Mouse (Mus musculus): ENCODE results near the gene Lta. TPM values are rescaled to one million over a fixed set of nuclear protein-coding genes. Genes with fewer than 3 reads are reported as not detected.
A peak's percentile ranks its signal among the peaks of the same experiment; 100 is the strongest.

Gene Lta
- polyA plus RNA-seq, 1 experiment from 2014 or later = not detected

GRCm38 (mm10) chr17:35161421-35161820, 43.7 kb downstream of the Lta start:
- peaks cover 37% of the 10 kb centered on the region for H3K4me1 ChIP-seq
- no peak for ATAC-seq (ENCODE audit: insufficient number of reproducible peaks, low FRiP score, low TSS enrichment, low read depth)
- 78% methylated on average over 11 of the region's 11 CpGs for WGBS

GRCm38 (mm10) chr17:35159638-35160037, 45.5 kb downstream of the Lta start:
- no peak overlapping the region for H3K4me2 ChIP-seq
- H3K27me3 ChIP-seq = no peaks in the 10 kb centered on the region
- WGBS = 85% methylated on average over 7 of the region's 7 CpGs
- peaks cover 78% of the 10 kb centered on the region for H3K36me3 ChIP-seq
- peaks cover 36% of the 10 kb centered on the region for H3K4me1 ChIP-seq
- H3K9me3 ChIP-seq = no peaks in the 10 kb centered on the region
- H3K4me3 ChIP-seq = no peak overlapping the region
- H3K9ac ChIP-seq = no peak overlapping the region
- no peak overlapping the region for H3K27ac ChIP-seq
- ATAC-seq (ENCODE audit: insufficient number of reproducible peaks, low FRiP score, low TSS enrichment, low read depth) = no peak

More at GRCm38 (mm10) chr17:35161421-35161820, 43.7 kb downstream of the Lta start:
- H3K4me3 ChIP-seq = peak overlapping the region; percentile 100; the same call in 1 of the 2 replicates
- no peaks in the 10 kb centered on the region for H3K27me3 ChIP-seq
- no peak overlapping the region for H3K27ac ChIP-seq
- H3K9me3 ChIP-seq = no peaks in the 10 kb centered on the region
- no peak overlapping the region for H3K4me2 ChIP-seq
- H3K9ac ChIP-seq = no peak overlapping the region
- peaks cover 60% of the 10 kb centered on the region for H3K36me3 ChIP-seq

- H3K4me2 ChIP-seq = no peak overlapping the region
- no peaks in the 10 kb centered on the region for H3K27me3 ChIP-seq
- WGBS = 92% methylated on average over 16 of the region's 16 CpGs
- H3K9ac ChIP-seq = no peak overlapping the region
- no peak overlapping the region for H3K27ac ChIP-seq
- H3K4me3 ChIP-seq = no peak overlapping the region
- no peak for ATAC-seq (ENCODE audit: insufficient number of reproducible peaks, low FRiP score, low TSS enrichment, low read depth)
- peaks cover 84% of the 10 kb centered on the region for H3K36me3 ChIP-seq
- no peaks in the 10 kb centered on the region for H3K9me3 ChIP-seq
- peaks cover 36% of the 10 kb centered on the region for H3K4me1 ChIP-seq
Observed at GRCm38 (mm10) chr17:35158850-35159593, 46.1 kb downstream of the Lta start.

GRCm38 (mm10) chr17:35157661-35158175, 47.4 kb downstream of the Lta start:
- Histone ChIP-seq H3K36me3 (peaks cover 97% of the 10 kb centered on the region), H3K27ac (no peak overlapping the region), H3K4me1 (peaks cover 29% of the 10 kb centered on the region), H3K4me2 (no peak overlapping the region), H3K9me3 (no peaks in the 10 kb centered on the region), H3K4me3 (no peak overlapping the region), H3K9ac (no peak overlapping the region), H3K27me3 (no peaks in the 10 kb centered on the region)
- no peak for ATAC-seq (ENCODE audit: insufficient number of reproducible peaks, low FRiP score, low TSS enrichment, low read depth)
- 90% methylated on average over 8 of the region's 8 CpGs for WGBS

- Histone ChIP-seq H3K4me3 (no peak overlapping the region), H3K36me3 (peaks cover 100% of the 10 kb centered on the region), H3K27me3 (no peaks in the 10 kb centered on the region), H3K9me3 (no peaks in the 10 kb centered on the region), H3K9ac (no peak overlapping the region), H3K27ac (no peak overlapping the region), H3K4me1 (peaks cover 24% of the 10 kb centered on the region), H3K4me2 (no peak overlapping the region)
- WGBS = 90% methylated on average over 8 of the region's 8 CpGs
- no peak for ATAC-seq (ENCODE audit: insufficient number of reproducible peaks, low FRiP score, low TSS enrichment, low read depth)
Observed at GRCm38 (mm10) chr17:35157254-35157653, 47.9 kb downstream of the Lta start.

- H3K4me1 ChIP-seq = peaks cover 18% of the 10 kb centered on the region
- no peak overlapping the region for H3K4me2 ChIP-seq
- no peak overlapping the region for H3K9ac ChIP-seq
- H3K9me3 ChIP-seq = no peaks in the 10 kb centered on the region
- no peaks in the 10 kb centered on the region for H3K27me3 ChIP-seq
- H3K27ac ChIP-seq = no peak overlapping the region
- 85% methylated on average over 33 of the region's 33 CpGs for WGBS
- no peak for ATAC-seq (ENCODE audit: insufficient number of reproducible peaks, low FRiP score, low TSS enrichment, low read depth)
- H3K4me3 ChIP-seq = no peak overlapping the region
- peaks cover 100% of the 10 kb centered on the region for H3K36me3 ChIP-seq
Observed at GRCm38 (mm10) chr17:35156461-35157200, 48.5 kb downstream of the Lta start.

GRCm38 (mm10) chr17:35155451-35155850, 49.7 kb downstream of the Lta start:
- H3K36me3 ChIP-seq = peaks cover 98% of the 10 kb centered on the region
- no peak for ATAC-seq (ENCODE audit: insufficient number of reproducible peaks, low FRiP score, low TSS enrichment, low read depth)
- no peak overlapping the region for H3K9ac ChIP-seq
- no peaks in the 10 kb centered on the region for H3K9me3 ChIP-seq
- H3K27me3 ChIP-seq = no peaks in the 10 kb centered on the region
- H3K4me1 ChIP-seq = peaks cover 10% of the 10 kb centered on the region
- no peak overlapping the region for H3K4me3 ChIP-seq
- 88% methylated on average over 12 of the region's 12 CpGs for WGBS
- H3K4me2 ChIP-seq = no peak overlapping the region
- H3K27ac ChIP-seq = no peak overlapping the region

- H3K27me3 ChIP-seq = no peaks in the 10 kb centered on the region
- H3K4me2 ChIP-seq = no peak overlapping the region
- WGBS = 80% methylated on average over 7 of the region's 7 CpGs
- H3K4me1 ChIP-seq = peaks cover 10% of the 10 kb centered on the region
- peak overlapping the region; percentile 48; the same call in 1 of the 2 replicates for H3K27ac ChIP-seq
- H3K9me3 ChIP-seq = no peaks in the 10 kb centered on the region
- H3K36me3 ChIP-seq = peaks cover 98% of the 10 kb centered on the region
- no peak for ATAC-seq (ENCODE audit: insufficient number of reproducible peaks, low FRiP score, low TSS enrichment, low read depth)
- H3K9ac ChIP-seq = no peak overlapping the region
- no peak overlapping the region for H3K4me3 ChIP-seq
Observed at GRCm38 (mm10) chr17:35154616-35155015, 50.5 kb downstream of the Lta start.

- no peaks in the 10 kb centered on the region for H3K9me3 ChIP-seq
- H3K36me3 ChIP-seq = peaks cover 98% of the 10 kb centered on the region
- no peak for ATAC-seq (ENCODE audit: insufficient number of reproducible peaks, low FRiP score, low TSS enrichment, low read depth)
- H3K27ac ChIP-seq = no peak overlapping the region
- WGBS = 53% methylated on average over 4 of the region's 4 CpGs
- H3K4me1 ChIP-seq = peaks cover 10% of the 10 kb centered on the region
- no peaks in the 10 kb centered on the region for H3K27me3 ChIP-seq
- no peak overlapping the region for H3K4me2 ChIP-seq
- no peak overlapping the region for H3K4me3 ChIP-seq
- no peak overlapping the region for H3K9ac ChIP-seq
Observed at GRCm38 (mm10) chr17:35153931-35154330, 51.2 kb downstream of the Lta start.

Small RNA genes within 50 kb of the gene (microRNA-seq; reads per million reads assigned to microRNA genes)
- gene Mir6973a (not detected), gene Mir6974 (not detected), gene Mir6975 (1.4 reads per million), gene Mir8094 (not detected)

Other genes starting within 250 kb of the Lta start
- 3.3 and 3.6 TPM in 2 replicates for gene Hspa1b, start 246.1 kb downstream of the Lta start, polyA plus RNA-seq (2015; fragmentation: Nextera tagmentation; extraction: Ambion mirVana)
- not detected in 2 replicates for gene Gm20481, start 235.4 kb downstream of the Lta start, polyA plus RNA-seq (2015; fragmentation: Nextera tagmentation; extraction: Ambion mirVana)
- 31.7 and 32.0 TPM in 2 replicates for gene Hspa1a, start 233.2 kb downstream of the Lta start, polyA plus RNA-seq (2015; fragmentation: Nextera tagmentation; extraction: Ambion mirVana)
- gene Hspa1l, start 232.6 kb downstream of the Lta start, polyA plus RNA-seq (2015; fragmentation: Nextera tagmentation; extraction: Ambion mirVana) = 0.46 and 0.65 TPM in 2 replicates
- gene Lsm2, start 223.5 kb downstream of the Lta start, polyA plus RNA-seq (2015; fragmentation: Nextera tagmentation; extraction: Ambion mirVana) = 143 and 159 TPM in 2 replicates
- gene Vars, start 204.4 kb downstream of the Lta start, polyA plus RNA-seq (2015; fragmentation: Nextera tagmentation; extraction: Ambion mirVana) = 94.4 and 95.1 TPM in 2 replicates
- 0.18 and 0.20 TPM in 2 replicates for gene Vwa7, start 188.8 kb downstream of the Lta start, polyA plus RNA-seq (2015; fragmentation: Nextera tagmentation; extraction: Ambion mirVana)
- gene Sapcd1, start 177.3 kb downstream of the Lta start, polyA plus RNA-seq (2015; fragmentation: Nextera tagmentation; extraction: Ambion mirVana) = 8.9 and 9.4 TPM in 2 replicates
- gene Msh5, start 158.6 kb downstream of the Lta start, polyA plus RNA-seq (2015; fragmentation: Nextera tagmentation; extraction: Ambion mirVana) = 3.0 and 3.5 TPM in 2 replicates
- gene Clic1, start 155.4 kb downstream of the Lta start, polyA plus RNA-seq (2015; fragmentation: Nextera tagmentation; extraction: Ambion mirVana) = 351 and 363 TPM in 2 replicates
- 321 and 336 TPM in 2 replicates for gene Ddah2, start 146.3 kb downstream of the Lta start, polyA plus RNA-seq (2015; fragmentation: Nextera tagmentation; extraction: Ambion mirVana)
- 181 and 203 TPM in 2 replicates for gene Ly6g6c, start 140.0 kb downstream of the Lta start, polyA plus RNA-seq (2015; fragmentation: Nextera tagmentation; extraction: Ambion mirVana)
- 1.0 and 1.4 TPM in 2 replicates for gene Mpig6b, start 139.2 kb downstream of the Lta start, polyA plus RNA-seq (2015; fragmentation: Nextera tagmentation; extraction: Ambion mirVana)
- 50.6 and 53.7 TPM in 2 replicates for gene Ly6g6e, start 128.4 kb downstream of the Lta start, polyA plus RNA-seq (2015; fragmentation: Nextera tagmentation; extraction: Ambion mirVana)
- gene Ly6g6d, start 127.3 kb downstream of the Lta start, polyA plus RNA-seq (2015; fragmentation: Nextera tagmentation; extraction: Ambion mirVana) = 1.1 and 2.4 TPM in 2 replicates
- gene Ly6g6f, start 119.7 kb downstream of the Lta start, polyA plus RNA-seq (2015; fragmentation: Nextera tagmentation; extraction: Ambion mirVana) = 0.13 and 0.20 TPM in 2 replicates
- gene Abhd16a, start 116.1 kb downstream of the Lta start, polyA plus RNA-seq (2015; fragmentation: Nextera tagmentation; extraction: Ambion mirVana) = 101 and 112 TPM in 2 replicates
- gene Ly6g5c, start 97.1 kb downstream of the Lta start, polyA plus RNA-seq (2015; fragmentation: Nextera tagmentation; extraction: Ambion mirVana) = not detected in 2 replicates
- 0.78 and 0.99 TPM in 2 replicates for gene Ly6g5b, start 89.9 kb downstream of the Lta start, polyA plus RNA-seq (2015; fragmentation: Nextera tagmentation; extraction: Ambion mirVana)
- 16.8 and 17.4 TPM in 2 replicates for gene Gpank1, start 83.9 kb downstream of the Lta start, polyA plus RNA-seq (2015; fragmentation: Nextera tagmentation; extraction: Ambion mirVana)
- gene Csnk2b, start 83.3 kb downstream of the Lta start, polyA plus RNA-seq (2015; fragmentation: Nextera tagmentation; extraction: Ambion mirVana) = 293 and 297 TPM in 2 replicates
- gene D17H6S53E, start 79.0 kb downstream of the Lta start, polyA plus RNA-seq (2015; fragmentation: Nextera tagmentation; extraction: Ambion mirVana) = 10.5 and 11.2 TPM in 2 replicates
- 0.52 and 2.0 TPM in 2 replicates for gene Apom, start 73.3 kb downstream of the Lta start, polyA plus RNA-seq (2015; fragmentation: Nextera tagmentation; extraction: Ambion mirVana)
- gene Bag6, start 70.2 kb downstream of the Lta start, polyA plus RNA-seq (2015; fragmentation: Nextera tagmentation; extraction: Ambion mirVana) = 49.6 and 51.8 TPM in 2 replicates
- gene Prrc2a, start 40.5 kb downstream of the Lta start, polyA plus RNA-seq (2015; fragmentation: Nextera tagmentation; extraction: Ambion mirVana) = 142 and 147 TPM in 2 replicates
- 14.6 and 18.6 TPM in 2 replicates for gene Aif1, start 29.3 kb downstream of the Lta start, polyA plus RNA-seq (2015; fragmentation: Nextera tagmentation; extraction: Ambion mirVana)
- gene Lst1, start 16.9 kb downstream of the Lta start, polyA plus RNA-seq (2015; fragmentation: Nextera tagmentation; extraction: Ambion mirVana) = 25.8 and 27.5 TPM in 2 replicates
- 1.0 and 1.2 TPM in 2 replicates for gene Ltb, start 10.9 kb downstream of the Lta start, polyA plus RNA-seq (2015; fragmentation: Nextera tagmentation; extraction: Ambion mirVana)
- gene Tnf, start 3.3 kb downstream of the Lta start, polyA plus RNA-seq (2015; fragmentation: Nextera tagmentation; extraction: Ambion mirVana) = 0.64 and 0.82 TPM in 2 replicates
- gene Gm16181, start 15.5 kb upstream of the Lta start, polyA plus RNA-seq (2015; fragmentation: Nextera tagmentation; extraction: Ambion mirVana) = 0.41 and 0.77 TPM in 2 replicates
- gene Atp6v1g2, start 28.3 kb upstream of the Lta start, polyA plus RNA-seq (2015; fragmentation: Nextera tagmentation; extraction: Ambion mirVana) = 3.7 and 3.8 TPM in 2 replicates
- 11.2 and 11.8 TPM in 2 replicates for gene Nfkbil1, start 30.4 kb upstream of the Lta start, polyA plus RNA-seq (2015; fragmentation: Nextera tagmentation; extraction: Ambion mirVana)
- gene Ddx39b, start 36.4 kb upstream of the Lta start, polyA plus RNA-seq (2015; fragmentation: Nextera tagmentation; extraction: Ambion mirVana) = 401 and 418 TPM in 2 replicates
- 84.7 and 93.0 TPM in 2 replicates for gene H2-D1, start 57.4 kb upstream of the Lta start, polyA plus RNA-seq (2015; fragmentation: Nextera tagmentation; extraction: Ambion mirVana)
- not detected in 2 replicates for gene H2-Q1, start 115.1 kb upstream of the Lta start, polyA plus RNA-seq (2015; fragmentation: Nextera tagmentation; extraction: Ambion mirVana)
- 0.20 and 0.29 TPM in 2 replicates for gene H2-Q2, start 136.9 kb upstream of the Lta start, polyA plus RNA-seq (2015; fragmentation: Nextera tagmentation; extraction: Ambion mirVana)
- gene H2-Q4, start 174.3 kb upstream of the Lta start, polyA plus RNA-seq (2015; fragmentation: Nextera tagmentation; extraction: Ambion mirVana) = 3.2 and 4.3 TPM in 2 replicates
- 0.35 and 0.46 TPM in 2 replicates for gene H2-Q6, start 219.5 kb upstream of the Lta start, polyA plus RNA-seq (2015; fragmentation: Nextera tagmentation; extraction: Ambion mirVana)
- 3.1 and 3.3 TPM in 2 replicates for gene H2-Q7, start 233.8 kb upstream of the Lta start, polyA plus RNA-seq (2015; fragmentation: Nextera tagmentation; extraction: Ambion mirVana)

Data from limb, embryonic 15.5 days (tissue).